Mouse (Mus musculus) MEL (cell line): ENCODE data around the gene Chst3. TPM values are rescaled to one million over a fixed set of nuclear protein-coding genes. Genes with fewer than 3 reads are reported as not detected.

Source experiments
- DNase-seq: peaks from one replicate; pipeline ENCODE4 v3.0.0; 2011; ENCODE audit warnings: low read depth, low spot score
- H3K27ac ChIP-seq: 2 replicates; pipeline ENCODE4 v1.5.1; 2012; ENCODE audit warnings: low read depth, mild to moderate bottlenecking, control low read depth, low read length, moderate library complexity; ENCODE audit not compliant: control insufficient read depth
- H3K27me3 ChIP-seq, 2 experiments: fragments of 150-350 bp in 1 of 2; sonication (generic) in 1 of 2; 2 replicates each; pipeline ENCODE4 v1.6.1; 2012; ENCODE audit warnings: low read length in 2 of 2, mild to moderate bottlenecking in 2 of 2, improper control_type of control experiment in 1 of 2, moderate library complexity in 1 of 2; ENCODE audit not compliant: insufficient read depth in 2 of 2, control insufficient read depth in 1 of 2
- H3K36me3 ChIP-seq, 2 experiments: 2 replicates each; pipeline ENCODE4 v1.6.1; 2012 to 2014; ENCODE audit warnings: low read length in 2 of 2, improper control_type of control experiment in 1 of 2, inconsistent platforms in 1 of 2, mild to moderate bottlenecking in 1 of 2; ENCODE audit not compliant: insufficient read depth in 2 of 2, control insufficient read depth in 1 of 2
- H3K4me1 ChIP-seq, 2 experiments: fragments of 150-350 bp in 1 of 2; sonication (generic) in 1 of 2; 2 replicates each; pipeline ENCODE4 v1.6.1; 2012; ENCODE audit warnings: low read length in 2 of 2, improper control_type of control experiment in 1 of 2, mild to moderate bottlenecking in 1 of 2; ENCODE audit not compliant: insufficient read depth in 2 of 2, control insufficient read depth in 1 of 2
- H3K4me3 ChIP-seq, 2 experiments: fragments of 150-350 bp in 1 of 2; sonication (generic) in 1 of 2; 2 replicates each; pipeline ENCODE4 v1.5.1; 2012; ENCODE audit warnings: low read depth in 2 of 2, low read length in 2 of 2, mild to moderate bottlenecking in 2 of 2, moderate library complexity in 2 of 2, control low read depth in 1 of 2, improper control_type of control experiment in 1 of 2; ENCODE audit not compliant: control insufficient read depth in 1 of 2, insufficient read depth in 1 of 2
- H3K79me2 ChIP-seq: 2 replicates; pipeline ENCODE4 v1.6.1; 2012; ENCODE audit warnings: mild to moderate bottlenecking, low read length, moderate library complexity; ENCODE audit not compliant: control insufficient read depth, poor library complexity, insufficient read depth
- H3K9ac ChIP-seq: 2 replicates; pipeline ENCODE4 v1.6.1; 2012; ENCODE audit warnings: low read depth, mild to moderate bottlenecking, control low read depth, low read length, moderate library complexity; ENCODE audit not compliant: control insufficient read depth, poor library complexity, severe bottlenecking
- H3K9me3 ChIP-seq: fragments of 150-350 bp; sonication (generic); replicated peaks from 2 replicates; pipeline ENCODE4 v1.6.1; 2012; ENCODE audit warnings: mild to moderate bottlenecking, low read length, improper control_type of control experiment, moderate library complexity; ENCODE audit not compliant: insufficient read depth
- BHLHE40 ChIP-seq: IDR thresholded peaks from 2 replicates; pipeline ENCODE4 v1.6.1; 2012; ENCODE audit warnings: low read depth, mild to moderate bottlenecking, inconsistent platforms, low read length, improper control_type of control experiment, borderline replicate concordance
- E2F4 ChIP-seq: IDR thresholded peaks from 2 replicates; pipeline ENCODE4 v1.6.1; 2011; ENCODE audit warnings: low read depth, low read length, improper control_type of control experiment, borderline replicate concordance
- JUND ChIP-seq: IDR thresholded peaks from 2 replicates; pipeline ENCODE4 v1.6.1; 2011; ENCODE audit warnings: low read depth, mild to moderate bottlenecking, improper control_type of control experiment, low read length
- MAFK ChIP-seq: IDR thresholded peaks from 2 replicates; pipeline ENCODE4 v1.6.1; 2011; ENCODE audit warnings: low read depth, mild to moderate bottlenecking, low read length, improper control_type of control experiment, borderline replicate concordance
- MAZ ChIP-seq: IDR thresholded peaks from 2 replicates; pipeline ENCODE4 v1.6.1; 2012; ENCODE audit warnings: low read depth, mild to moderate bottlenecking, inconsistent platforms, low read length, improper control_type of control experiment
- POLR2AphosphoS2 ChIP-seq: IDR thresholded peaks from 2 replicates; pipeline ENCODE4 v1.6.1; 2011; ENCODE audit warnings: low read length, improper control_type of control experiment
- RAD21 ChIP-seq: IDR thresholded peaks from 2 replicates; pipeline ENCODE4 v1.6.1; 2011; ENCODE audit warnings: mild to moderate bottlenecking, low read depth, low read length, improper control_type of control experiment
- SIN3A ChIP-seq: IDR thresholded peaks from 2 replicates; pipeline ENCODE4 v1.6.1; 2012; ENCODE audit warnings: low read length, improper control_type of control experiment, inconsistent platforms
- TCF12 ChIP-seq: IDR thresholded peaks from 2 replicates; pipeline ENCODE4 v1.6.1; 2014; ENCODE audit warnings: low read depth, mild to moderate bottlenecking, inconsistent platforms, low read length, improper control_type of control experiment, moderate library complexity
- ZKSCAN1 ChIP-seq: IDR thresholded peaks from 2 replicates; pipeline ENCODE4 v1.6.1; 2012; ENCODE audit warnings: low read depth, mild to moderate bottlenecking, inconsistent platforms, low read length, improper control_type of control experiment, moderate library complexity
- polyA plus RNA-seq, 2 experiments: library from polyadenylated mRNA; stranded (reverse) in 1 of 2; unstranded in 1 of 2; fragments of >175 nt in 1 of 2; fragments of >200 nt in 1 of 2; gene quantifications; 2 replicates each; pipeline versions ENCODE4 v1.2.1 to v1.2.4; 2012; ENCODE audit warnings: low replicate concordance in 2 of 2, low read depth in 1 of 2; ENCODE audit not compliant: insufficient read length in 2 of 2, insufficient read depth in 1 of 2, missing spikeins in 1 of 2
- total RNA-seq: library from RNA; depleted of rRNA; stranded (reverse); fragments of 300-350 nt; gene quantifications from 2 replicates; pipeline ENCODE4 v1.2.3, GENCODE M21; 2012

The Chst3 gene
- total and polyA plus RNA-seq, 3 experiments: 0.08 TPM; not detected in 2

DNA sequence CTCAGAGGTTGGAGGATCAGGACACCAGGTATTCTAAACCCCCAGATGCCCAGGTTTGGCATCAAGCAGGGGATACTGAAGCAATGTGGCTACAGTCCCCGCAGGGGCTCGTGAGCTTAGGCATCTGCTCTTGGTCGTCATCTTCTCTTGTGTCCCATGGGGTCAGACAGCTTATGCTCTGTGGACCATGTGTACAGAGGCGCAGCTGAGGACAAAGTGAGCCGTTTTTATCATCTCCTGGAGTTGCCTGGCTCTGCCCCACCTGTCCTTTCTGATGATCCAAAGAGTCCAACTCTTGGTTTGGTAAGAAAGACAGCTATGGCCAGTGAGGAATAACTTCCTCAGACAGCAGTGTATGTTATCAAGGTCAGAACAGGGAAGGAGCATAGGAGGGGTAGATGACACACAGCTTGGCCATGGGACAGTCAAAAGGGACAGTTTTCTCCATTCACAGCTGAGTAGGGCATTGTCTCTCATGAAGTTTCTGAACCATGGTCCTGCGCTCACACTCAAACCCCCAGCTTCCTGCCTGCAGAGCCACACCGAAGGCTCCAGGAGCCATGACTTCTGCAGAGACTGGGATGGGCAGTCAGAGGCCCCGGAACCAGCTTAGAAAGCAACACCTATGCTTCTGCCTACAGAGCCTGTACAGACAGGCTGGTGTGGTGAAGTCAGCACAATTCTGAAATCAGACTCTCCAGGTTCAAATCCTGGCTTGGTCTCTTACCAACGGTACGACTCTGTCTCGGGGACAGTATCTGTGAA lies 2.5 kb downstream of the Chst3 start:
- Histone ChIP-seq H3K9ac (no peak overlapping the region), H3K79me2 (no peaks in the 10 kb centered on the region), H3K4me3 (no peak overlapping the region), H3K9me3 (no peaks in the 10 kb centered on the region), H3K4me1 (no peaks in the 10 kb centered on the region), H3K27ac (no peak overlapping the region), H3K36me3 (no peaks in the 10 kb centered on the region), H3K27me3 (peaks cover 0 to 4% of the 10 kb centered on the region in 2 experiments; a peak in 2 of 4 replicates)
- TF ChIP-seq RAD21: no peak
- no peak for TF ChIP-seq TCF12
- TF ChIP-seq ZKSCAN1: no peak
- TF ChIP-seq BHLHE40: no peak
- no peak for TF ChIP-seq E2F4
- no peak for TF ChIP-seq MAZ
- TF ChIP-seq JUND: no peak
- DNase-seq: no peak

DNA sequence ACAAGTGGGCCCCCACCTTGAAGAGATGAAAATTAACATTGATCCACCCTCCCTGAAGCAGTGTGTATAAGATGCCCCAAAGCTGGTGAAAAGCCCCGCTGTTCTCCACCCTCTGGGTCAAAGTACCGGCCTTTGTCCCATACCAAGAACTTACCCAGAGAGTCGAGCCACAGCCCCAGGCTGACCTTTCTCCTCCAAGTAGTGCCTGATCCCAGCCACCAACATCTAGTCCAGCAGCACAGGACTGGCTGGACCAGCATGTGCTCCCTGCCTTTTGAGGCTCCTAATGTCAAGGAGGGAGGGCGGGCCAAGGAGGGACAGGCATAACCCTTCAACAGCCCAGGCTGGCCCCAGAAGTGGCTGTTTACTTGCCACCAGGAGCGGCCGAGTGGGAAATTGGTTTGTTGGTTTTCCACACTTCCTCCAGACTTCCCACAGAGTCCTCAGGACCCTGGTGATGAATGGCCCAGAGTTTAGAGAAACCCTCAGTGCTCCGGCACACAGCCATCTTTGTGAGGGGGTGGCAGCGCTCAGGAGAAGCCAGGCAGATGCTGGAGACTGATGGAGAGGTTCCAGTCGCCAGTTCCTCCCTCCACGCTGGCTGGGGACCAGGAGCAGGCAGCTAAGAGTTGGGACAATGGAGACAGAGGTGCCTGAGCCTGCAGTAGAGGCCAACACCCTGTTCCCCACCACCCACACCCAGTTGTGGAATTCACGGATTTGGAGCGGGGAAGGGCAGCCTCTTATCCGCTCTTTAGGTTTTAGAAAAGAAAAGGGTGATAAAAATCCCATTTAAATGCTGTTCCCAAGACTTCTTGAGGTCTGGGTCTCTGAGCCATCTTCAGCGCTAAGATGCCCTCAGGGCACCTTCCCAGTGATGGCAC lies 3.7 kb downstream of the Chst3 start:
- no peaks in the 10 kb centered on the region for H3K4me1 ChIP-seq
- no peaks in the 10 kb centered on the region for H3K36me3 ChIP-seq
- H3K79me2 ChIP-seq: no peaks in the 10 kb centered on the region
- H3K9ac ChIP-seq: no peak overlapping the region
- no peak overlapping the region for H3K27ac ChIP-seq
- TF ChIP-seq MAFK (no peak), POLR2AphosphoS2 (no peak), SIN3A (no peak)
- H3K9me3 ChIP-seq: no peaks in the 10 kb centered on the region
- no peak for DNase-seq
- H3K27me3 ChIP-seq: peaks cover 0 to 3% of the 10 kb centered on the region in 2 experiments; a peak in 3 of 4 replicates
- no peak overlapping the region for H3K4me3 ChIP-seq
